Mouse (Mus musculus) midbrain, embryonic 16.5 days (tissue): ENCODE results near the gene AC109138.7. TPM values are rescaled to one million over a fixed set of nuclear protein-coding genes. Genes with fewer than 3 reads are reported as not detected.

ENCODE experiments used
- ATAC-seq: fragments of 200-750 bp; cut with Nextera tagmentation; 2 replicates; pipeline ENCODE4 v1.8.0; 2017; ENCODE audit warnings: moderate TSS enrichment
- H3K27ac ChIP-seq: fragments of 300-500 bp; sonication (generic); 2 replicates; pipeline ENCODE4 v1.5.1; 2014; ENCODE audit warnings: mild to moderate bottlenecking, low read length, mixed read lengths
- H3K27me3 ChIP-seq: fragments of 300-500 bp; sonication (generic); 2 replicates; pipeline ENCODE4 v1.6.1; 2014; ENCODE audit warnings: low read depth, low read length, mixed read lengths; ENCODE audit not compliant: control insufficient read depth, insufficient read depth
- H3K36me3 ChIP-seq: fragments of 300-500 bp; sonication (generic); 2 replicates; pipeline ENCODE4 v1.6.1; 2014; ENCODE audit warnings: mild to moderate bottlenecking, low read length, moderate library complexity, mixed read lengths; ENCODE audit not compliant: control insufficient read depth, insufficient read depth
- H3K4me1 ChIP-seq: fragments of 300-500 bp; sonication (generic); 2 replicates; pipeline ENCODE4 v1.6.1; 2014; ENCODE audit warnings: mild to moderate bottlenecking, low read length, mixed read lengths; ENCODE audit not compliant: control insufficient read depth, insufficient read depth
- H3K4me2 ChIP-seq: fragments of 300-500 bp; sonication (generic); 2 replicates; pipeline ENCODE4 v1.6.1; 2014; ENCODE audit warnings: mild to moderate bottlenecking, low read length, mixed read lengths
- H3K4me3 ChIP-seq: fragments of 300-500 bp; sonication (generic); 2 replicates; pipeline ENCODE4 v1.5.1; 2014; ENCODE audit warnings: low read depth, mild to moderate bottlenecking, low read length, moderate library complexity, mixed read lengths
- H3K9ac ChIP-seq: fragments of 300-500 bp; sonication (generic); 2 replicates; pipeline ENCODE4 v1.6.1; 2014; ENCODE audit warnings: low read depth, low read length, mixed read lengths
- H3K9me3 ChIP-seq: fragments of 300-500 bp; sonication (generic); replicated peaks from 2 replicates; pipeline ENCODE4 v1.6.1; 2014; ENCODE audit warnings: mild to moderate bottlenecking, low read length, mixed read lengths; ENCODE audit not compliant: control insufficient read depth, poor library complexity, severe bottlenecking
- WGBS: fragments of 180-500 bp; shearing (Covaris S2); extraction: QIAGEN DNeasy Blood & Tissue Kit; methylation state at CpG from one replicate; pipeline ENCODE4 v1.1.7; 2014; 5-methylcytosine and 5-hydroxymethylcytosine counted together
- polyA plus RNA-seq: library from polyadenylated mRNA; unstranded; fragments of >200 nt; fragmentation: Nextera tagmentation; extraction: Ambion mirVana; gene quantifications from 2 replicates; pipeline ENCODE4 v1.2.1, GENCODE M21; 2015

Gene AC109138.7
- polyA plus RNA-seq, 1 experiment from 2014 or later, result not detected

DNA sequence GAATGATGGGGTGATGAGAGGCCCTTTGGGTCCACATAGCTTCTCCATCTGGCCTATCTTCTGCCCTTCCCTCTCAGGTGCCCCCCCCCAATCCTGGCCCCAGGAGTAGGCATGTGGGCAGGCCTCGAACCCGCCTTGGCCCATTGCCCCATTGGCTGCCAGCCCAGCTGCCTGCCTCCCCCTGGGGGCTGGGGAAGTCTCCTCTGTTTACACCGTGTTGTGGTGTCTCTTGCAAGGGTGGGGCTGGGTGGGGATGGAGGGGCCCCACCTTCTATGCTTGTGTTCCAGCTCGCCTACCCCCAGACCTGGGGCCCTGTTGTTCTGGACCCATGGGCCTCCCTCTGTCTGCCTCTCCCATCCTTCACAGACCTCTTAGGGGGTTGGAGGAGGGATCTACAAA is 6.3 kb downstream of the AC109138.7 start:
- H3K9me3 ChIP-seq, result no peaks in the 10 kb centered on the region
- peaks cover 1% of the 10 kb centered on the region for H3K4me1 ChIP-seq
- no peak for ATAC-seq
- 60% methylated on average over 4 of the region's 4 CpGs for WGBS
- peaks cover 12% of the 10 kb centered on the region for H3K27me3 ChIP-seq
- no peaks in the 10 kb centered on the region for H3K36me3 ChIP-seq
- no peak overlapping the region for H3K9ac ChIP-seq
- no peak overlapping the region for H3K27ac ChIP-seq
- H3K4me3 ChIP-seq, result no peak overlapping the region
- H3K4me2 ChIP-seq, result no peak overlapping the region

DNA sequence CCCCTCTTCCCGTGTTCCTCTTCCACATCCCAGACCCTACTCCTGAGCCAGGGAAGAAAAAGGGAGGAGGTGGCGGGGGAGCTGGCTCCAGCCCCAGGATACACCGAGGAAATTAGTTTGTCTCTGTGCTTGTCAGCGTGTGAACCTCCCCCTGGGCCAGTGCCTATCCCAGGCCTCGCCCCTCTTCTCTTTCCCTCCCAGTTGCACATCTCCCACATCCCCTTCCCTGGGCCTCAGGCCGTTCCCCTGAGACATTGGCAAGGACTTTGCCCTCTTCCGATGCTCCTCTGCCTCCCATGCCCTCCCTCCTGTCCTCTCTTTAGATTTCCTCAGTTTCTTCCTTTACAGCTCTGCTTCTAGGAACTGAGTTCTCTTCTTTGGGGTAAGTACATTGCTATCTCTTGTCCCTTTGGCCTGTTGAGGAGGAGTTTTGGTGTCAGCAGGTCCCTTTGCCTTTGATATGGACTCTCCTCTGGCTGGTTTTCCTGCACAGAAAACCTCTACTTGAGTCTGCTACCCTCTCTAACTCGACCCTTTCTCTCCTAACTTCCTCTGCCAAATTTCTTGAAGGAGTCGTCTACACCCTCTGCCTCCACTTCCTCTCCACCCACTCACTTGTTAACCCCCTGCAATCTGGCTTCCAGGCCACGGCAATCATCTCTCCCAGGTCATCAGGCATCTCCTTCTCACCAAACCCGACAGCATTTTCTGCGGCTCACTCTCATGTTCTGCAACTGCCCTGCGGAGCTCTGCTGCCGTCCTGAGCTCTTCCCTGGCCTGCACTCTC is 7.0 kb downstream of the AC109138.7 start:
- 46% methylated on average over 14 of the region's 14 CpGs for WGBS
- H3K27ac ChIP-seq, result no peak overlapping the region
- H3K4me2 ChIP-seq, result no peak overlapping the region
- H3K9me3 ChIP-seq, result no peaks in the 10 kb centered on the region
- H3K27me3 ChIP-seq, result peaks cover 9% of the 10 kb centered on the region
- no peaks in the 10 kb centered on the region for H3K36me3 ChIP-seq
- no peak overlapping the region for H3K4me3 ChIP-seq
- H3K4me1 ChIP-seq, result no peaks in the 10 kb centered on the region
- H3K9ac ChIP-seq, result no peak overlapping the region
- no peak for ATAC-seq

DNA sequence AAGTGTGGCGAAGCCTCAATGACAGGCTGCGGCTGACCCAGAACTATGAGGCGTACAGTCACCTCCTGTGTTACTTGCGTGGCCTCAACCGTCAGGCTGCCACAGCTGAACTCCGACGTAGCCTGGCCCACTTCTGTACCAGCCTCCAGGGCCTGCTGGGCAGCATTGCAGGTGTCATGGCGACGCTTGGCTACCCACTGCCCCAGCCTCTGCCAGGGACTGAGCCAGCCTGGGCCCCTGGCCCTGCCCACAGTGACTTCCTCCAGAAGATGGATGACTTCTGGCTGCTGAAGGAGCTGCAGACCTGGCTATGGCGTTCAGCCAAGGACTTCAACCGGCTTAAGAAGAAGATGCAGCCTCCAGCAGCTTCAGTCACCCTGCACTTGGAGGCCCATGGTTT is 8.0 kb downstream of the AC109138.7 start:
- WGBS, result 84% methylated on average over 11 of the region's 11 CpGs
- Histone ChIP-seq H3K9me3 (no peaks in the 10 kb centered on the region), H3K27me3 (no peaks in the 10 kb centered on the region), H3K4me2 (no peak overlapping the region), H3K9ac (no peak overlapping the region), H3K4me1 (no peaks in the 10 kb centered on the region), H3K4me3 (no peak overlapping the region), H3K27ac (no peak overlapping the region), H3K36me3 (no peaks in the 10 kb centered on the region)
- ATAC-seq, result no peak

DNA sequence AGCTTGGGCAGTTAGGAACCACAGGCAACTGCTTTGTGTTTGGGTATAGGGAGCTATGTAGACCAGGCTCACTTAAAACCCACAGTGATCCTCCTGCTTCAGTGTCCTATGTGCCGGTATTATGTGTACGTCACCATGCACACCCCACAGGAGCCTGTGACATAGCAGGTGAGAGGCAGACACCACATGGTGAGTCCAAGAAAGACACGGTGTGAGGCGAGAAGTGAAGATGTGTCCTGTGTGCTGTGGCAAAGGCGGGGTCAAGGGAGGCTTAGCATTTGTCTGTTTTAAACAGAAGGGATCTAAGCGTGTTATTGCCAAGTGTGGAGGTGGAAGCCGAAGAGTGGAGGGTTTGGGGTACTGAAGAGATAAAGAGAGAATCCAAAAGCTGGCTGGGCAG is 12.6 kb downstream of the AC109138.7 start:
- H3K4me2 ChIP-seq, result no peak overlapping the region
- H3K27me3 ChIP-seq, result peaks cover 5% of the 10 kb centered on the region; the same call in 1 of the 2 replicates
- H3K27ac ChIP-seq, result no peak overlapping the region
- H3K9me3 ChIP-seq, result no peaks in the 10 kb centered on the region
- no peak overlapping the region for H3K9ac ChIP-seq
- no peaks in the 10 kb centered on the region for H3K36me3 ChIP-seq
- ATAC-seq, result no peak
- H3K4me1 ChIP-seq, result peaks cover 4% of the 10 kb centered on the region
- 89% methylated on average over 7 of the region's 7 CpGs for WGBS
- H3K4me3 ChIP-seq, result no peak overlapping the region

DNA sequence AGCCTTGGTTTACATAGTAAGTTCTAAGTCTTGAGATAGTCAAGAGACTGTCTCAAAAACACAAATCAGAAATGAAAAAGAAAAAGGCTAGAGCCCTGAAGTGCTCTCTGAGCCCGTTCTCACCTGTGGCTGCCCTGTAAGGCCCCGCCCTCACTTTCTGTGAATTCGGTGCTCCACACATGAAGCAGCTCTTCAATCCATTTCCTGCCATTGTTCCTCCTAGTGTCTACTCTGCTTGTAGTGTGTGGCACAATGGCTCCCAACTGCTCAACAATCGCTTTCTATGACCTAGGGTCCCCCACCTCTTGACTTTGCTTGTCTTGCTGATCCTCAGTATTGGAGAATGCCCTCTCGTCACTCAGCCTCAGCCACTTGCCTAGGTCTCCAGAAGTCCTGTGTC is 13.3 kb downstream of the AC109138.7 start:
- peaks cover 9% of the 10 kb centered on the region for H3K4me1 ChIP-seq
- peaks cover 5% of the 10 kb centered on the region; the same call in 1 of the 2 replicates for H3K27me3 ChIP-seq
- ATAC-seq, result no peak
- H3K4me2 ChIP-seq, result no peak overlapping the region
- no peaks in the 10 kb centered on the region for H3K36me3 ChIP-seq
- no peak overlapping the region for H3K27ac ChIP-seq
- 61% methylated on average over 5 of the region's 5 CpGs for WGBS
- no peak overlapping the region for H3K4me3 ChIP-seq
- H3K9ac ChIP-seq, result no peak overlapping the region
- H3K9me3 ChIP-seq, result no peaks in the 10 kb centered on the region

DNA sequence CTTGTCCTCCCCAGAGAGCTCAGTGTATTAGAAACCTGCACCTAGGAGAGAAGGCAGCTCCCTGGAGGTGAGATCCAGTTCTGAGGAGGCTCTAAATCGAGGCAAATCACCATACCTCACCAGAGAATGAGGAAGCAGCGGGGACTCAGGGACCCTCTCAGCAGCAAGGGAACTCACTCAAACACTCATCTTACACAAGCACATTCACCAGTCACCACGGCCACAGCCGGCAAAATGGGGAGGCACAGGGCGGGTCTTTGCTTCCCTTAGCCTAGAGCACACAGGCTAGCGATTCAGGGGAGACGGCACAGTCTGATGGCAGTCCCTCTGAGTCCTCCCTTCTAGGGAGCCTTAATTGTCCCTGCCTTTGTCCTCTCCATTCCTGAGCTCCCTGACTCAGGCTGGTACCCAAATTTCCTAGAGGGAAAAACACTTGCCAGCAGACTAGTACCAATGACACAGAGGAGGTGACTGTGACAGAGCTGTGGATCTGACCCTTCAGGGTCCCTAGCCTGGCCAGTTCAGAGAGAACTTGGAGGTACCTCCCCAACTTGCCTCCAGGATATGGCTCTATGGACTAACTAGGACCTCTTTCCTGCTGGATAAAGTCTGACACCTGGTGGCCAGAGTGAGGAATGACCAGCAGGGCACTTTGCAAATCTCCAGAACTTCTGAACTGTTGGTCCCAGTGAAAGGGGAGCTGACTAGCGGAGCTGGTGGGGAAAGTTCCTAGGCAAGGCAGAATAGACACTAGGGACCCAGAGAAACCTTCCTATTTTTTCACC is 13.9 kb downstream of the AC109138.7 start:
- Histone ChIP-seq H3K9ac (no peak overlapping the region), H3K27me3 (peaks cover 5% of the 10 kb centered on the region; the same call in 1 of the 2 replicates), H3K4me1 (peaks cover 11% of the 10 kb centered on the region), H3K27ac (no peak overlapping the region), H3K36me3 (no peaks in the 10 kb centered on the region), H3K4me3 (no peak overlapping the region), H3K9me3 (no peaks in the 10 kb centered on the region), H3K4me2 (no peak overlapping the region)
- 15% methylated on average over 8 of the region's 8 CpGs for WGBS
- no peak for ATAC-seq

DNA sequence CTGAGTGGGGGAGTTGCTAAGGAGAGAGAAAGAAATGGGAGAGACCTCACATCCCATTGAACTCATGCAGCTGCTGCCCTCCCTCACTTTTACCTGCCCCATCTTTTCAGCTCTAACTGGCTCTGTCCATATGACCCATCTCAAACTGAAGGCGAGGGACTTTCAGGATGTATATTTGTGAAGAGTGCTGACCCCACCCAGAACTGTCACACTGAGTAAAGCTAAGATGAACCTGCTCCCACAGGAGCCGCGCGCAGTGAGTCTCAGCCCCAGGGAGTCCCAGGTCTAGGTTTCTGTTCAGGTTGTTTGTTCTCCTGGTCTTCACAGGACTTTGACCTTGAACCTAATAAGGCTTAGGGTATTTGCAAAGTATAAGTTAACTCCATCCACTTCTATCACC is 14.7 kb downstream of the AC109138.7 start:
- no peaks in the 10 kb centered on the region for H3K9me3 ChIP-seq

DNA sequence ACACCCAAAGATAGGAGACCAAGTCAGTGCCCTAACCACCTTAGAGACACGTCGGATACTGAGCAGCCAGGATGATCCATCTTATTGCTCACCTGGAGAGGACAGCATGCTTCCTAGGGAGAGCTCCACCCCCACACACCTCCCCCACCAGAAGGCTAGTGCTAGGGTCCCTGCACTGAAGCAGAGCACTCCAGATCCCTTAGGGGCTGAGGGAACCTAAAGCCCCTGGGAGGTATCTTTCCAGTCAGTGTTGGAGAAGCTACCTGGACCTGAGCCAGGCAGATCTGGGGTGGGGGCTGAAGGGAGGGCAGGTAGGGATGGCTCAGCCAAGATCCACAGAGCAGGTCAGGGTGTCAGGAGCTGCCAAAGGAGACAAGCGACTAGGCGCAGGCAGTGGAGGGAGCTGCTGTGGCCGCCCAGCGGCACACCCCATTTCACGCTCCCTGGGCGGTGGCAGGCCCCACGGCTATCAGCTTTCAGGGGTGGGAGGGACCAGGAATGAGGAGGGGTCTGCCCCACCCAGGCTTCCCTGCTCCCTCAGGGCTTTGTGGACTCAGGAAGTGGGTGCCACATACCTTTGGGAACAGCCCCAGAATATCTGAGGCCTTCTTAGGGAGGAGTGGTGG is 15.4 kb downstream of the AC109138.7 start:
- Histone ChIP-seq H3K36me3 (no peaks in the 10 kb centered on the region), H3K9me3 (no peaks in the 10 kb centered on the region), H3K4me2 (no peak overlapping the region), H3K27me3 (peaks cover 5% of the 10 kb centered on the region; the same call in 1 of the 2 replicates), H3K4me1 (peaks cover 11% of the 10 kb centered on the region), H3K9ac (0 out of 2 replicates have a peak overlapping the region, but pooled peaks have one; percentile 20), H3K27ac (no peak overlapping the region), H3K4me3 (no peak overlapping the region)
- WGBS, result 34% methylated on average over 9 of the region's 9 CpGs
- ATAC-seq, result no peak

More for the DNA sequence above, 14.7 kb downstream of the AC109138.7 start:
- no peak overlapping the region for H3K4me3 ChIP-seq
- peaks cover 11% of the 10 kb centered on the region for H3K4me1 ChIP-seq
- H3K9ac ChIP-seq, result no peak overlapping the region
- H3K27ac ChIP-seq, result no peak overlapping the region
- no peaks in the 10 kb centered on the region for H3K36me3 ChIP-seq
- 71% methylated on average over 4 of the region's 4 CpGs for WGBS
- peaks cover 5% of the 10 kb centered on the region; the same call in 1 of the 2 replicates for H3K27me3 ChIP-seq
- ATAC-seq, result no peak
- no peak overlapping the region for H3K4me2 ChIP-seq
